Mouse (Mus musculus) telencephalon, adult 2 months (tissue): Measurements from ENCODE around the gene Shroom3.
A peak's percentile ranks its signal among the peaks of the same experiment; 100 is the strongest.

Experiments used
- DNase-seq: peaks from one replicate; pipeline ENCODE4 v3.0.0-alpha.2; 2011; ENCODE audit warnings: low read depth, low spot score

Shroom3 gene

GRCm38 (mm10) chr5:92808503-92809415 lies 125.5 kb downstream of the Shroom3 start:
- no peak for DNase-seq

GRCm38 (mm10) chr5:92809416-92809750 lies 126.1 kb downstream of the Shroom3 start:
- DNase-seq = no peak

DNA sequence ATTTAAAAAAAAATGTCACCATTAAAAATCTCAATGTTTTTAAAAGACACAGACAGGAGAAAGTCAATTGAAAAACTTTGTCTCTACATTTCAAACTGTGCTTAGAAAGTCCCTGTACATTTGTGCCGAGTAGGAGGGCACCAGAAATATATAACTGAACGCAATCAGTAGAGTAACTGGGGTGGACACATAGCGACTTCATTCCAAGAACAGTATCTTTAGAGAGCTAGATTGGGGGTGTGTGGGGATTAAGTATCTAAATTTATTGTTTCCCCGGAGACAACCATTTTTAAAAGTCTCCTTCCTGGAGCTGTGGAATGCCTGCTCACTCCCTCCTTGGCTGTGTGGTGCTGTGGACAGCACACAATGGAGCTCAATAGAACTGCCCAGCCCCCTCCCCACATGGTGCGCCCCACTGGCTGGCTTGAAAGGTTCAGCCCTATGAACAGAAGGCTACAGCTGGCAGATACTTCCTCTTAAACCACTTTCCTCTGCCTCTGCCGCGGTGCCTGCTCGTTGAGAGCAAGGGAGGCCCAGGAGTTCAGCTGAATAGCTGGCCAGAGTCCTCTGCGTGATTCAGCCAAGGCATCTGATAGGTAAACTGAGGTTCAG lies 127.8 kb downstream of the Shroom3 start:
- peak; percentile 39 for DNase-seq

DNA sequence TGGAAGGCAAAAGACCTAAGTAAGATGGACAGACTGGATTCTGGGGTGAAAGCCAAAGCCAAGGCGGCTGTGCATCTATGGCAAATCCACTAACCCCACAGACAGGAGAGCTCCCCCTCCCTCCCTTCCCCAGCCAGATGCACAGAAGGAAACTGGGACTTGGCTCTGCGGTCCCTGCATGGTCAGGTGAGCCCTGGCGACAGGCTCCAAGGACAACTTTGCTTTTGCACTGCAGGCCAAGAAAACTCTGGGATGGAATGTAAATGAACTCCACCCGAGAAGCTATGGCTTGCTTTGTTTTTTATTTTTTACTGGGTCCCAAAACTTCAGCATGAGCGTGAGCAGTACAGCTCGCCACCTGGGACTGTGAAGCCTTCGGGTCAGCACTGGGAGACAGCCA lies 128.5 kb downstream of the Shroom3 start:
- DNase-seq = no peak

GRCm38 (mm10) chr5:92812936-92813335 lies 129.7 kb downstream of the Shroom3 start:
- DNase-seq = no peak

DNA sequence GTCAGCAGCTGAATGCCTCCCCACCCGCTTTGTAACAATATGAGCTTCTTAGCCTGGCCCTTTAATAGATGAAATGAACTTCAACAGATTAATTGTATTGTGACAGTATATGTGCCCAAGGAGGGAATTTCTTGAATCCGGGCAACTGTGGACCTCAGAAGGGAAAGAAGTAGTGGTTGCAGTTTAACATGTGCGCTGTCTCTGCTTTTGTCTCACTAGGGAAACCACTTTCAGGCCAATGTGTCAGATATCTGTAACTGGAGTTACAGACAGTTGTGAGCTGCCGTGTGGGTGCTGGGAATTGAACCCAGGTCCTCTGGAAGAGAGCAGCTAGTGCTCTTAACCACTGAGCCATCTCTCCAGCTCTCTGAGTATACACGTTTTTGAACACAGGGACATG lies 130.3 kb downstream of the Shroom3 start:
- no peak for DNase-seq

DNA sequence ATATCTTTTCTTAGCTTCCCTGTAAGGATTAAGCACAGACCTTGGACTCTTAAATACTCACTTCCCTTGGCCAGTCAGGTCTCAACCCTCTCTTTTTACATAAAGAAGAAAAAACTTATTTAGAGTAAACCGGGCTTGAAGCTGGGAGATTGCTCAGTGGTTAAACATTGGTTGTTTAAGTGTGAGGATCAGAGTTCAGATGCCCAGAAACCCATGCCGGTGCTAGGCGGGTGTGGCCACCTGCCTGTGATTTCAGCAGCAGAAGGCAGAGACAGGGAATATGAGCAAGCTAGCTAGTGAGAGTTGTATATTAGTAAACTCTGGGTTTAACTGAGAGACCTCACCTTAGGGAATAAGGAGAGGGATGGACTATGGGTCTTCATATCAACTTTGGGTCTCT lies 131.4 kb downstream of the Shroom3 start:
- DNase-seq = no peak

DNA sequence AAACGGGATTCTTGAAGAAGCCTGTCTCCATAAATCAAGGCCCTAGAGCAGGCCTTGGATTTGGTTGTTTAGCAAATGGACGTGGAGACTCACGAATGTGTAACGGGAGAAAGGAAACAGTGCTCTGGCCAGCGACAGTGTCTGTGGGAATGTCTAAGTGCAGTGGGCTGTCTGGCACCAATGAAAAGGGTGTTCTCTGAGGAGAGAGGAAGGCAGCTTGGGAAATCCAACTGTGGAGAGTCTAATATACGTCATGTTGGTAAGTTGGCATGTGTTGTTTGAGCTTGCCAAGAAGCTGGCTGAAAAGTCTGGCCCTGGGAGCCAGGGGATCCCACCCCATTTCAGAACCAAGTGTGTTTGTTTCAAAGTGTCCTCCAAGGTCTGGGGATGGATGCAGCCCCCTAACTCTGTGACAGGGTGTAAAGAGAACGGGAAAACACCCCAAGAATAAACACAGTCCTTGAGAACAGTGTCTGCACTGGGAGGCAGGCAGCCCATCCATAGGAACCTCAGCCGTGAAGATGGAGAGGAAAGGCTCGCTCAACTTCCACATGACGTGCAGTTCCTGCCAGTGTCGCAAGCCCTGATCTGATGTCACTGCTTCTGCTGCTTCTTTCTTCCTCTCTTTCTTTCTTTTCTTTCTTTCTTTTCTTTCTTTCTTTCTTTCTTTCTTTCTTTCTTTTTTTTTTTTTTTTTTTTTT lies 134.0 kb downstream of the Shroom3 start:
- DNase-seq = no peak

DNA sequence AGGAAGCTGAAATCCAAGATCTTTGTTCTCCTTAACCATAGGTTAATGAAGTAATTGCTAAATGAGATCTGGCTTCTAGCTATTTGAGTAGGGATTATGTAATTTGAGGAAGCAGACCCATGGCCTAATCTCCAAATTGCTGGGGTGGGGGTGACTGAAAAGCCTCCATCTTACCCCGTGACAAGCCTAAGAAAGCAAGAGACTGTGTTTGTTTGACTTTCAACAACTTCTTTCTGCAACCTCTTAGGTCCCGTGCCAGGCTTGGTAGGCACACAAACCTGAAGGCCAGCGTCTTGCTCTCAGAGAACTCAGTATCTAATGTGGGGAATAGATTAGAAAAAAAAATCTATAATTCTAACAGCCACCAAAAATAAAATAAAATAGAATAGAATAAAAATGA lies 138.1 kb downstream of the Shroom3 start:
- DNase-seq = no peak

GRCm38 (mm10) chr5:92823495-92823894 lies 140.3 kb downstream of the Shroom3 start:
- DNase-seq = no peak

- DNase-seq = no peak
These were observed 141.2 kb downstream of the Shroom3 start for GRCm38 (mm10) chr5:92824304-92825009.

DNA sequence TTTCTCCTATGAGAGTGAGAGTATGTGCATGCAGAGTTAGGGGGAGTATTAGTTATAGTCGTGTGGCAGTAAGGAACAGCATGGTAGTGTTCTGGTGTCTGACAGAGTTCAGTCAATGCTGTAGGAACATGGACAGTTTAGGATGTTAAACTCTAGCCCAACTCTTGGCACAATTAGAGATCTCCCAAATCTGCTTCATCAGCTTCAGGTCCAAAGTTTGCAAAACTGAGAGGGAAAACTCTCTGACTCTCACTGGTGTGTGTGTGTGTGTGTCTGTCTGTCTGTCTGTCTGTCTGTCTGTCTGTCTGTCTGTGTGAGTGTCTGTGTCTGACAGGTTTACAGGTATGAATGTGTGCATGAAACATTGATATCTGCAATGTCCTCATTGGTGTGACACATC lies 147.2 kb downstream of the Shroom3 start:
- DNase-seq = no peak

DNA sequence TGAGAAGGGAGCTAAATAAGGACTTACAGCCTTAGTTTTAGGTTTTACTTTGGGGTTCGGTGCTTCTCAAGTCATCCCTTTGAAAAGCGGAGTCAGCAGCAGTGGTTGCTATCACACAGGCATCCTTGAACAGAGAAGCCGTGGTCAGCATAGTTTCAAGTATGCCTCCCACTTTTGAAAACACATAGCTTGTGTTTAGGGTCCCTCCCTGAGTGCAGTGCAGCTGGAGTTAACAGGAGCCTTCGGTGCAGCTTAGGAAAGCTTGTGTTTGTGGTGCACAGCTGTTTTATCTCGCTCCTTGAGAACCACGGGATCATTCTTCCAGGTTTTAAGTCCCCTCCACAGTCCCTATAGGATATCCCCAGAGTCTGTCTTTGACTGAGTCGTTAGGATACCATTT lies 151.3 kb downstream of the Shroom3 start:
- no peak for DNase-seq

- no peak for DNase-seq
These were observed 154.1 kb downstream of the Shroom3 start for GRCm38 (mm10) chr5:92837311-92837710.

DNA sequence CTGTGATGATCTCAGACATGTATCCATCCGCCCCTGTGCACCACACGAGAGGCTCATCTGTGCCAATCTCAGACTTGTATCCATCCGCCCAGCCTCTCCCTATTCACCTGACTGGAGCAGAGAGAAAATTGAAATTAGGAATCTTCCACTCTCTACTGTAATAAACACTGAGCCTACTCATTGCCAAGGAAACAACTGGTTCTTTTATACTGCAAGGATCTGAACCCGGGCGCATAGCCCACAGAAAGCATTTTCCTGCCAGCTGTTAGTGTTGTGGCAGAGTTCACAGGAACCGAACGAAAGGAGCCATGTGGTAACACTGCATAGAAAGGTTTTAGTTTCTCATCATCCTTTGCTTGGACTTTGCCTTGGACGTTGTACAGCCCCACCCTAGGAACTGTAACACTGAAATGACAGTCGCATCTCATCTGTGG lies 155.1 kb downstream of the Shroom3 start:
- peak; percentile 13 for DNase-seq

DNA sequence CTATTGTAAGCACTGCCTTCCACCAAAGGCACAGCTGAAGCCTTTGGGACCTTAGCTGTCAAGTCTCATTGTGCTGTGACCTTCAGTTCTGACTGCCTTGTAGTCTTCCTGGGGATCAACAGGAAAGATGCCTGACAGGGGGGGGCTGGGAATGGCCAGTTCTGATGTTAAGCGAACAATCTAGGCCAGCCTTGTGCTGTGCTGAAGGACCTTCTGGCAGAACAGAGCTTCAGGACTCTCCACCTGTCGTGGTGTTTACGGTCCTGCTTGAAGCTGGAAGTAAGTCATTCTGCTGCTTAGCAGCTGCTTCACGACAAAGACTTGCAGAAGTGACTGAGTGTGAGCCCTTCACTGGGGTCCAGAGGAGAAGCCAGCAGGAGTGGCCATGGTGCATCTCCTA lies 156.1 kb downstream of the Shroom3 start:
- DNase-seq = no peak

GRCm38 (mm10) chr5:92841474-92841873 lies 158.2 kb downstream of the Shroom3 start:
- no peak for DNase-seq

- no peak for DNase-seq
These were observed 159.2 kb downstream of the Shroom3 start for GRCm38 (mm10) chr5:92842417-92842816.

GRCm38 (mm10) chr5:92842881-92843280 lies 159.6 kb downstream of the Shroom3 start:
- DNase-seq = no peak

- no peak for DNase-seq
These were observed 160.9 kb downstream of the Shroom3 start for GRCm38 (mm10) chr5:92843850-92844785.

DNA sequence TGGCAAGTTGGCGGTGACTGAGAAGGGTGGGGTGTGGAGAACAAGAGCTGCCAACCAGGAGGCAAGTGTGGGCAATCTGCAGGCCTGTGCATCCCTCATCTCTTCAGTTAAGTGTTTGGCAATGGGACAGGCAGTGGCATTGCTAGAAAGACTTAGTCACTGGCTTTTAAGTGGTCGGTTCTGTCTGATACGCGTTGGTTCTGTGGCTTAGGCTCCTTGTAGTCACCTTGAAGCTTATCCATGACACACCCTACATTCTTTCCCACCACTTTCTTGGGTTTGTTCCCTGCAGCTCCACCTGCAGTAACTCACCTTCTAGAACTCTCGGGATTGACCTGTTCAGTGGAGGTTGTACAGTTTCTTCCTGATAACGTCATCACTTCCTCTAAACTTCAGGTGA lies 166.5 kb downstream of the Shroom3 start:
- no peak for DNase-seq
